Mouse (Mus musculus): ENCODE measurements at regions not wholly inside any gene's neighbourhood (a gene's known extent, or its start where the extent isn't known, plus 50 kb on each side); places are given as distances from the start of the nearest gene placed in this dataset.

- DNase-seq: no peak
Measured at GRCm38 (mm10) chr3:39062415-39062814, 175.7 kb downstream of the Fat4 start.

- DNase-seq: no peak
Measured at GRCm38 (mm10) chr3:39065457-39065856, 178.7 kb downstream of the Fat4 start.

GRCm38 (mm10) chr3:39069011-39069410, 182.3 kb downstream of the Fat4 start:
- no peak for DNase-seq

GRCm38 (mm10) chr3:39082678-39083270, 196.0 kb downstream of the Fat4 start:
- no peak for DNase-seq

GRCm38 (mm10) chr3:39088948-39089347, 202.2 kb downstream of the Fat4 start:
- no peak for DNase-seq

- DNase-seq: no peak
Measured at GRCm38 (mm10) chr3:39102324-39102723, 215.6 kb downstream of the Fat4 start.

GRCm38 (mm10) chr3:39109756-39110392, 223.1 kb downstream of the Fat4 start:
- DNase-seq: no peak

GRCm38 (mm10) chr3:39114056-39114455, 227.3 kb downstream of the Fat4 start:
- no peak for DNase-seq

GRCm38 (mm10) chr3:39114826-39115225, 228.1 kb downstream of the Fat4 start:
- DNase-seq: no peak

- DNase-seq: no peak
Measured at GRCm38 (mm10) chr3:39115441-39115840, 228.7 kb downstream of the Fat4 start.

GRCm38 (mm10) chr3:39122250-39122649, 235.5 kb downstream of the Fat4 start:
- no peak for DNase-seq

GRCm38 (mm10) chr3:39130532-39130931, 243.8 kb downstream of the Fat4 start:
- no peak for DNase-seq

GRCm38 (mm10) chr3:39165006-39165667, 278.4 kb downstream of the Fat4 start:
- no peak for DNase-seq

GRCm38 (mm10) chr3:39182646-39183045, 295.9 kb downstream of the Fat4 start:
- no peak for DNase-seq

- DNase-seq: no peak
Measured at GRCm38 (mm10) chr3:39195102-39195501, 308.4 kb downstream of the Fat4 start.

GRCm38 (mm10) chr3:39202662-39203061, 315.9 kb downstream of the Fat4 start:
- no peak for DNase-seq

- no peak for DNase-seq
Measured at GRCm38 (mm10) chr3:39208651-39209050, 321.9 kb downstream of the Fat4 start.

- DNase-seq: no peak
Measured at GRCm38 (mm10) chr3:39209382-39210165, 322.8 kb downstream of the Fat4 start.

- no peak for DNase-seq
Measured at GRCm38 (mm10) chr3:39211670-39212069, 324.9 kb downstream of the Fat4 start.

GRCm38 (mm10) chr3:39220011-39220706, 333.4 kb downstream of the Fat4 start:
- peak; percentile 66 for DNase-seq

GRCm38 (mm10) chr3:39220707-39221034, 333.9 kb downstream of the Fat4 start:
- peak; percentile 9 for DNase-seq

GRCm38 (mm10) chr3:39222059-39222458, 335.3 kb downstream of the Fat4 start:
- no peak for DNase-seq

GRCm38 (mm10) chr3:39234921-39235320, 348.2 kb downstream of the Fat4 start:
- DNase-seq: no peak
